Mouse (Mus musculus): Measurements from ENCODE around the gene Ap1g2. TPM values are rescaled to one million over a fixed set of nuclear protein-coding genes. Genes with fewer than 3 reads are reported as not detected.

Gene Ap1g2
- total and polyA plus RNA-seq, 2 experiments from 2014 or later: 3.9 to 5.7 TPM

GRCm38 (mm10) chr14:55116425-55117200 lies 10.2 kb upstream of the Ap1g2 start, which contains the start of gene Jph4:
Jph4 (minus strand) TSS chr14:55116935.
- Histone ChIP-seq H3K9me3 (replicated peaks; ENCODE audit: control insufficient read depth, low read length) (no peaks in the 10 kb centered on the region), H3K27me3 (ENCODE audit: control insufficient read depth, insufficient read depth, low read length) (peaks cover 51% of the 10 kb centered on the region), H3K36me3 (replicated peaks; ENCODE audit: control insufficient read depth, insufficient read depth, low read length) (no peaks in the 10 kb centered on the region), H3K4me1 (ENCODE audit: control insufficient read depth, insufficient read depth) (peaks cover 13% of the 10 kb centered on the region), H3K4me2 (ENCODE audit: low read depth, low read length) (no peak within 1 kb of the TSS), H3K9ac (replicated peaks; ENCODE audit: low read depth, low read length) (no peak within 1 kb of the TSS), H3K27ac (ENCODE audit: low read depth) (no peak within 1 kb of the TSS), H3K4me3 (ENCODE audit: low read depth, low read length) (peak within 1 kb of the TSS; percentile 58)
- DNase-seq (ENCODE audit: low spot score): no peak
- 11% methylated on average over 21 of the region's 21 CpGs for WGBS
- no peak for ATAC-seq (ENCODE audit: insufficient read depth, low read depth)
- TF ChIP-seq CTCF (IDR thresholded peaks at IDR 0.05; ENCODE audit: low read depth) (no peak), EP300 (IDR thresholded peaks at IDR 0.05; ENCODE audit: low read depth) (no peak)

GRCm38 (mm10) chr14:55115846-55116245 lies 9.5 kb upstream of the Ap1g2 start:
- WGBS: 7% methylated on average over 8 of the region's 8 CpGs
- Histone ChIP-seq H3K9me3 (replicated peaks; ENCODE audit: control insufficient read depth, low read length) (no peaks in the 10 kb centered on the region), H3K4me3 (ENCODE audit: low read depth, low read length) (peak overlapping the region; percentile 58), H3K4me2 (ENCODE audit: low read depth, low read length) (peak overlapping the region; percentile 95; the same call in 1 of the 2 replicates), H3K36me3 (replicated peaks; ENCODE audit: control insufficient read depth, insufficient read depth, low read length) (no peaks in the 10 kb centered on the region), H3K4me1 (ENCODE audit: control insufficient read depth, insufficient read depth) (peaks cover 13% of the 10 kb centered on the region), H3K9ac (replicated peaks; ENCODE audit: low read depth, low read length) (no peak overlapping the region), H3K27me3 (ENCODE audit: control insufficient read depth, insufficient read depth, low read length) (peaks cover 59% of the 10 kb centered on the region), H3K27ac (ENCODE audit: low read depth) (no peak overlapping the region)
- ATAC-seq (ENCODE audit: insufficient read depth, low read depth) (no peak), DNase-seq (ENCODE audit: low spot score) (no peak)
- no peak for TF ChIP-seq EP300 (IDR thresholded peaks at IDR 0.05; ENCODE audit: low read depth)
- no peak for TF ChIP-seq CTCF (IDR thresholded peaks at IDR 0.05; ENCODE audit: low read depth)

- DNase-seq (ENCODE audit: low spot score) (no peak), ATAC-seq (ENCODE audit: insufficient read depth, low read depth) (peak; percentile 66)
- no peak overlapping the region for H3K27ac ChIP-seq (ENCODE audit: low read depth)
- TF ChIP-seq EP300 (IDR thresholded peaks at IDR 0.05; ENCODE audit: low read depth) (no peak), CTCF (IDR thresholded peaks at IDR 0.05; ENCODE audit: low read depth) (no peak)
- peaks cover 13% of the 10 kb centered on the region for H3K4me1 ChIP-seq (ENCODE audit: control insufficient read depth, insufficient read depth)
- H3K9me3 ChIP-seq (replicated peaks; ENCODE audit: control insufficient read depth, low read length): no peaks in the 10 kb centered on the region
- H3K36me3 ChIP-seq (replicated peaks; ENCODE audit: control insufficient read depth, insufficient read depth, low read length): no peaks in the 10 kb centered on the region
- WGBS: under 1% methylated on average over 64 of the region's 78 CpGs
- peaks cover 67% of the 10 kb centered on the region for H3K27me3 ChIP-seq (ENCODE audit: control insufficient read depth, insufficient read depth, low read length)
- H3K4me2 ChIP-seq (ENCODE audit: low read depth, low read length): peak overlapping the region; percentile 95
- peak overlapping the region; percentile 58 for H3K4me3 ChIP-seq (ENCODE audit: low read depth, low read length)
- peak overlapping the region; percentile 50 for H3K9ac ChIP-seq (replicated peaks; ENCODE audit: low read depth, low read length)
Measured at GRCm38 (mm10) chr14:55114759-55115701, 8.6 kb upstream of the Ap1g2 start.

- Histone ChIP-seq H3K27me3 (ENCODE audit: control insufficient read depth, insufficient read depth, low read length) (peaks cover 75% of the 10 kb centered on the region), H3K4me3 (ENCODE audit: low read depth, low read length) (peak overlapping the region; percentile 58), H3K4me2 (ENCODE audit: low read depth, low read length) (peak overlapping the region; percentile 95), H3K36me3 (replicated peaks; ENCODE audit: control insufficient read depth, insufficient read depth, low read length) (no peaks in the 10 kb centered on the region), H3K9me3 (replicated peaks; ENCODE audit: control insufficient read depth, low read length) (no peaks in the 10 kb centered on the region), H3K9ac (replicated peaks; ENCODE audit: low read depth, low read length) (no peak overlapping the region), H3K4me1 (ENCODE audit: control insufficient read depth, insufficient read depth) (peaks cover 13% of the 10 kb centered on the region), H3K27ac (ENCODE audit: low read depth) (no peak overlapping the region)
- 0 out of 2 replicates have a peak, but pooled peaks have one; percentile 10 for ATAC-seq (ENCODE audit: insufficient read depth, low read depth)
- 9% methylated on average over 25 of the region's 26 CpGs for WGBS
- TF ChIP-seq EP300 (IDR thresholded peaks at IDR 0.05; ENCODE audit: low read depth) (no peak), CTCF (IDR thresholded peaks at IDR 0.05; ENCODE audit: low read depth) (no peak; the same call in 1 of the 2 replicates)
- DNase-seq (ENCODE audit: low spot score): no peak
Measured at GRCm38 (mm10) chr14:55113975-55114645, 7.7 kb upstream of the Ap1g2 start.

- ATAC-seq (ENCODE audit: insufficient read depth, low read depth): no peak
- no peak overlapping the region for H3K4me3 ChIP-seq (ENCODE audit: low read depth, low read length)
- H3K27ac ChIP-seq (ENCODE audit: low read depth): no peak overlapping the region
- no peak overlapping the region for H3K4me2 ChIP-seq (ENCODE audit: low read depth, low read length)
- TF ChIP-seq CTCF (IDR thresholded peaks at IDR 0.05; ENCODE audit: low read depth) (no peak), EP300 (IDR thresholded peaks at IDR 0.05; ENCODE audit: low read depth) (no peak)
- no peak for DNase-seq (ENCODE audit: low spot score)
- H3K27me3 ChIP-seq (ENCODE audit: control insufficient read depth, insufficient read depth, low read length): peaks cover 77% of the 10 kb centered on the region
- H3K36me3 ChIP-seq (replicated peaks; ENCODE audit: control insufficient read depth, insufficient read depth, low read length): no peaks in the 10 kb centered on the region
- no peaks in the 10 kb centered on the region for H3K9me3 ChIP-seq (replicated peaks; ENCODE audit: control insufficient read depth, low read length)
- H3K9ac ChIP-seq (replicated peaks; ENCODE audit: low read depth, low read length): no peak overlapping the region
- H3K4me1 ChIP-seq (ENCODE audit: control insufficient read depth, insufficient read depth): peaks cover 13% of the 10 kb centered on the region
- WGBS: 63% methylated on average over 48 of the region's 51 CpGs
Measured at GRCm38 (mm10) chr14:55113351-55113974, 7.1 kb upstream of the Ap1g2 start.

All from heart, postnatal 0 days (tissue).